In the genomic region with DNA sequence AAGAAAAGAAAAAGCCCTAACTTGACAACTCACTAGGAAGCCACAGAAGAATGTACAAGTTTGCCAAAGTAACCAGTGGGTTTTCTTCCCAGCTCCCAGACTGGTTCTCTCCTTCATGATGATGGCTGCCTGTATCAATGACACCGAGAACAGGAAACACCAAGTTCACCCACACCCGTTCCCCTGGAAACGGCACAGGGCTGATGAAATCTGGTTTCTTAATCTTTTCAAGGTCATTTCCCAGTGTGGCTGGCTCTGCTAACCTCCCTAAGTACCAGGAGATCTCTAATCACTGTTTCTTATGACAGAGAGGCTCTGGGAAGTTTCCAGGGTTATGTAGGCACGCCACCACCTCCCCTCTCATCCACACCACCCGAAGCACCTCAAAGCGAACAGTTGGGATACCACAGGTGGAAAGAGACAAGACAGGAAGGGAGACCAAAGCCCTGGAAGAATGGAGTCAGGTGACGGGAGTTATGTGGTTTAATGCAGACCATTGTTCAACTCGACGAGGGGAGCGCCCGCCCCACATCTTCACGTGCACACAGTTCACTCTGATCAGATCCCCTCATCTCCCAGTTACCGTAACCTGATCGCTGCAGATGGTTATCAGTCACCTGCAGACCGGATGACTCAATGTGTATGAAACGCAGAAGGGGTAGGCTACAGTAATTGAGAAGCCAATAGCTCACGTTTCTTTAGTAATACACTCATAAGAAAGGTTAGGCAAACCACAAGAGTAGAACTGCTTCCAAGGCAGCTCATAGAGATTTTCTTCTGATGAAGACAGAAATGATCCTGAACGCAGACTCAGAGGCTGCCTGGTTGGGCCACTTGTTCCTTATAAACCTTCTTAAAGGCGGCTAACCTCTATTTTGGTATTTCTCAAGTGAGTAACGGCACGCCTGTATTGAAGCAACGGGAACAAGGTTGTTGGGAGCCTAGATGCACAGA, we compare ENCODE assay signal across 15 mouse cellular contexts. TPM values are rescaled to one million over a fixed set of nuclear protein-coding genes. Genes with fewer than 3 reads are reported as not detected.
DNase-seq lines count a peak whose midpoint lies in the region; ATAC-seq and TF ChIP-seq lines count a peak whose summit lies in the region.
"Had no signal": no experiment of that assay in that cellular context is flagged by ENCODE, and none has a peak within 500 bp of the region (broad histone marks: within the 10 kb centered on the region; RNA-seq: fewer than 3 reads in every experiment).

No protein-coding gene starts in this region.

- H3K9me3 ChIP-seq in kidney, embryonic 15.5 days (replicated peaks) = no peaks in the 10 kb centered on the region
- no peaks in the 10 kb centered on the region for H3K9me3 ChIP-seq in embryonic facial prominence, embryonic 10.5 days
- no peaks in the 10 kb centered on the region for H3K9me3 ChIP-seq in heart, embryonic 11.5 days (replicated peaks; ENCODE audit: control insufficient read depth, low read length)
- H3K9me3 ChIP-seq: hindbrain, embryonic 15.5 days; midbrain, embryonic 10.5 days; neural tube, embryonic 13.5 days; stomach, embryonic 15.5 days had no signal

- ATAC-seq in kidney, embryonic 15.5 days (replicated peaks; ENCODE audit: low FRiP score) = 0 out of 2 replicates have a peak, but pooled peaks have one; percentile 18
- ATAC-seq in heart, embryonic 11.5 days (replicated peaks; ENCODE audit: insufficient number of reproducible peaks, low FRiP score, low TSS enrichment) = no peak
- ATAC-seq: liver, postnatal 0 days had no signal

- H3K4me2 ChIP-seq in kidney, embryonic 15.5 days = peak overlapping the region; percentile 15; the same call in 1 of the 2 replicates
- no peak overlapping the region for H3K4me2 ChIP-seq in heart, embryonic 11.5 days
- H3K4me2 ChIP-seq: hindbrain, embryonic 15.5 days; neural tube, embryonic 13.5 days; stomach, embryonic 15.5 days had no signal

- no peak for DNase-seq in kidney, adult 18-20 months
- DNase-seq in CD8-positive naive resting alpha-beta T cell, adult 2 months (ENCODE audit: low read depth in 2 of 2, low spot score in 2 of 2) = peak; percentile 38 to 45
- DNase-seq in embryonic facial prominence, embryonic 10.5 days (ENCODE audit: low spot score) = peak; percentile 42
- no peak for DNase-seq in heart, adult 18-20 months
- no peak for DNase-seq in layer of hippocampus, adult 9-11 months
- DNase-seq: cerebellum, adult 11 months; liver, postnatal 0 days; right cerebral cortex, adult 18-20 months had no signal

- TF ChIP-seq CTCF in small intestine, adult 2 months (IDR thresholded peaks at IDR 0.05; ENCODE audit: extremely low read depth, insufficient read length, insufficient replicate concordance, low read depth, low read length) = no peak

- peaks cover 19% of the 10 kb centered on the region for H3K4me1 ChIP-seq in kidney, embryonic 15.5 days
- H3K4me1 ChIP-seq in embryonic facial prominence, embryonic 10.5 days = peaks cover 37% of the 10 kb centered on the region
- H3K4me1 ChIP-seq in small intestine, adult 2 months (ENCODE audit: control insufficient read depth, insufficient read depth, insufficient read length, low read length) = peaks cover 14% of the 10 kb centered on the region
- no peaks in the 10 kb centered on the region; the same call in 1 of the 2 replicates for H3K4me1 ChIP-seq in heart, embryonic 11.5 days (ENCODE audit: control insufficient read depth, insufficient read depth, low read length)
- H3K4me1 ChIP-seq: hindbrain, embryonic 15.5 days; neural tube, embryonic 13.5 days; stomach, embryonic 15.5 days had no signal

- no peak overlapping the region for H3K4me3 ChIP-seq in kidney, embryonic 15.5 days (replicated peaks)
- H3K4me3 ChIP-seq in embryonic facial prominence, embryonic 10.5 days = no peak overlapping the region
- H3K4me3 ChIP-seq in small intestine, adult 2 months (ENCODE audit: low read depth, low read length) = no peak overlapping the region
- H3K4me3 ChIP-seq in heart, embryonic 11.5 days (ENCODE audit: low read depth, low read length) = no peak overlapping the region
- H3K4me3 ChIP-seq: hindbrain, embryonic 15.5 days; midbrain, embryonic 10.5 days; neural tube, embryonic 13.5 days; stomach, embryonic 15.5 days had no signal

- 53% methylated on average over 22 of the region's 22 CpGs for WGBS in kidney, embryonic 15.5 days
- 69% methylated on average over 22 of the region's 22 CpGs for WGBS in embryonic facial prominence, embryonic 10.5 days
- WGBS in small intestine, adult 2 months = 31% methylated on average over 22 of the region's 22 CpGs
- 69% methylated on average over 22 of the region's 22 CpGs for WGBS in heart, embryonic 11.5 days (ENCODE audit: insufficient replicate concordance)

- no peak for TF ChIP-seq POLR2A in small intestine, adult 2 months (IDR thresholded peaks at IDR 0.05; ENCODE audit: low read depth, low read length)

- 0 out of 2 replicates have a peak, but pooled peaks cover 2% of the 10 kb centered on the region for H3K27me3 ChIP-seq in kidney, embryonic 15.5 days
- H3K27me3 ChIP-seq in embryonic facial prominence, embryonic 10.5 days (replicated peaks; ENCODE audit: low read depth, poor library complexity, severe bottlenecking) = peaks cover 19% of the 10 kb centered on the region; the same call in 1 of the 2 replicates
- H3K27me3 ChIP-seq in small intestine, adult 2 months (ENCODE audit: control insufficient read depth, insufficient read depth, low read length) = 0 out of 2 replicates have a peak, but pooled peaks cover 5% of the 10 kb centered on the region
- H3K27me3 ChIP-seq in heart, embryonic 11.5 days (ENCODE audit: control insufficient read depth, insufficient read depth, low read length) = no peaks in the 10 kb centered on the region
- H3K27me3 ChIP-seq: hindbrain, embryonic 15.5 days; neural tube, embryonic 13.5 days; stomach, embryonic 15.5 days had no signal

- no peaks in the 10 kb centered on the region for H3K36me3 ChIP-seq in kidney, embryonic 15.5 days
- no peaks in the 10 kb centered on the region for H3K36me3 ChIP-seq in embryonic facial prominence, embryonic 10.5 days (replicated peaks)
- H3K36me3 ChIP-seq in small intestine, adult 2 months (ENCODE audit: control insufficient read depth, insufficient read depth, low read length) = no peaks in the 10 kb centered on the region
- H3K36me3 ChIP-seq in heart, embryonic 11.5 days (ENCODE audit: control insufficient read depth, insufficient read depth, low read length) = no peaks in the 10 kb centered on the region
- H3K36me3 ChIP-seq: hindbrain, embryonic 15.5 days; midbrain, embryonic 10.5 days; neural tube, embryonic 13.5 days; stomach, embryonic 15.5 days had no signal

- peak overlapping the region; percentile 80 for H3K27ac ChIP-seq in kidney, embryonic 15.5 days
- H3K27ac ChIP-seq in embryonic facial prominence, embryonic 10.5 days (replicated peaks) = peak overlapping the region; percentile 55; the same call in 1 of the 2 replicates
- peak overlapping the region; percentile 4; the same call in 1 of the 2 replicates for H3K27ac ChIP-seq in small intestine, adult 2 months (ENCODE audit: insufficient read depth, low read depth, low read length)
- no peak overlapping the region for H3K27ac ChIP-seq in heart, embryonic 11.5 days (ENCODE audit: low read depth, low read length)
- H3K27ac ChIP-seq: hindbrain, embryonic 15.5 days; midbrain, embryonic 10.5 days; neural tube, embryonic 13.5 days; stomach, embryonic 15.5 days had no signal

- H3K9ac ChIP-seq in kidney, embryonic 15.5 days = no peak overlapping the region
- no peak overlapping the region for H3K9ac ChIP-seq in heart, embryonic 11.5 days (ENCODE audit: low read depth, low read length)
- H3K9ac ChIP-seq: hindbrain, embryonic 15.5 days; liver, postnatal 0 days; neural tube, embryonic 13.5 days; stomach, embryonic 15.5 days had no signal

RNA-seq across cellular contexts. Expression of gene Grb7, which starts 23.8 kb away (rescaled TPM):
- polyA plus RNA-seq in kidney, embryonic 15.5 days (2015; fragmentation: Nextera tagmentation; extraction: Ambion mirVana) = 68.8 and 69.8 TPM in 2 replicates
- 11.9 and 13.3 TPM in 2 replicates for polyA plus RNA-seq in embryonic facial prominence, embryonic 10.5 days (2016; fragmentation: Nextera tagmentation; extraction: Ambion mirVana)
- polyA plus RNA-seq in small intestine, adult 2 months (2012; rRNA removed) = 33.0 and 137 TPM in 2 replicates
- total RNA-seq in heart, adult 18-20 months (2021) = under 1 TPM; 0.21 to 0.30 TPM
- polyA plus RNA-seq in heart, embryonic 11.5 days (2014; fragmentation: Nextera tagmentation; extraction: Ambion mirVana) = 0.63 and 2.0 TPM in 2 replicates

RNA-seq across cellular contexts. Expression of gene Mien1, which starts 31.2 kb away (rescaled TPM):
- polyA plus RNA-seq in kidney, embryonic 15.5 days (2015; fragmentation: Nextera tagmentation; extraction: Ambion mirVana) = 101 and 106 TPM in 2 replicates
- polyA plus RNA-seq in embryonic facial prominence, embryonic 10.5 days (2016; fragmentation: Nextera tagmentation; extraction: Ambion mirVana) = 83.5 and 85.9 TPM in 2 replicates
- polyA plus RNA-seq in small intestine, adult 2 months (2012; rRNA removed) = 17.2 and 37.7 TPM in 2 replicates
- total RNA-seq in heart, adult 18-20 months (2021) = 10 to 100 TPM; 63.9 to 65.9 TPM
- 107 and 110 TPM in 2 replicates for polyA plus RNA-seq in heart, embryonic 11.5 days (2014; fragmentation: Nextera tagmentation; extraction: Ambion mirVana)

RNA-seq across cellular contexts. Expression of gene Erbb2, which starts 57.8 kb away (rescaled TPM):
- 46.2 and 48.0 TPM in 2 replicates for polyA plus RNA-seq in kidney, embryonic 15.5 days (2015; fragmentation: Nextera tagmentation; extraction: Ambion mirVana)
- 27.5 and 29.5 TPM in 2 replicates for polyA plus RNA-seq in embryonic facial prominence, embryonic 10.5 days (2016; fragmentation: Nextera tagmentation; extraction: Ambion mirVana)
- 40.2 and 105 TPM in 2 replicates for polyA plus RNA-seq in small intestine, adult 2 months (2012; rRNA removed)
- 1 to 10 TPM; 5.6 to 5.9 TPM for total RNA-seq in heart, adult 18-20 months (2021)
- 48.0 and 56.4 TPM in 2 replicates for polyA plus RNA-seq in heart, embryonic 11.5 days (2014; fragmentation: Nextera tagmentation; extraction: Ambion mirVana)

Comparison
In these comparisons a context has a peak if more than half of its experiments do, and no peak if none do; other contexts are left out.
1. DNase-seq: peak in CD8-positive naive resting alpha-beta T cell, adult 2 months (2 of 2) and embryonic facial prominence, embryonic 10.5 days (single experiment); none in kidney, adult 18-20 months (single experiment), heart, adult 18-20 months (0 of 2) and layer of hippocampus, adult 9-11 months (single experiment).